Mouse (Mus musculus) testis, adult 2 months (tissue): ENCODE measurements around the gene Rims1.

Experiments used
- CTCF ChIP-seq: fragments of 200-500 bp; IDR thresholded peaks from 2 replicates; pipeline ENCODE4 v1.5.1; 2012; ENCODE audit warnings: low read depth, mild to moderate bottlenecking, inconsistent platforms, low read length, moderate library complexity; ENCODE audit not compliant: control insufficient read depth, insufficient read depth, insufficient replicate concordance
- POLR2A ChIP-seq: fragments of 200-500 bp; IDR thresholded peaks from 2 replicates; pipeline ENCODE4 v1.6.1; 2012; ENCODE audit warnings: low read depth, mild to moderate bottlenecking, inconsistent platforms, low read length, moderate library complexity; ENCODE audit not compliant: control insufficient read depth

DNA sequence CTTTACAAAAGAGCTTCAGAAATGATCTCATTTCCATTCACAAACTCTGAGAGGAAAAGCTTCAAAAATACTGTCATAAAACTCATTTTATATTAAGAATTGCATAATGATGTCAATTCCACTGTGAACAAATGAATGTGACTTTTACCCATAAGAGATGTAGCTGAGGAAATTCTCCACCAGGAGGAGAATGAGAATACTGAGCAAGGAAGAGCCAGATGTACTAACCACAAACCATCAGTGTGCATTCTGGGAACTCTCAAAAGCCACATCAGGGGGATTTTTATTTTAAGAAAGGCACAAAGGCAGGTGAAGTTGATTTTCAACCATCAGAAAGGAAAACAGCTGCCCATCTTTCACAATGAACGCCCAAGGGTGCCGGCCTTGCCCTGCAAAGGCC is 71.4 kb downstream of the Rims1 start:
- no peak for TF ChIP-seq CTCF
- TF ChIP-seq POLR2A, result no peak
